Mouse (Mus musculus) liver, embryonic 14.5 days (tissue): ENCODE results near the gene Gpx3.

Experiments
- CTCF ChIP-seq: IDR thresholded peaks from 2 replicates; pipeline ENCODE4 v1.5.1; 2016; ENCODE audit warnings: antibody characterized with exemption, low read depth, control low read depth
- EP300 ChIP-seq: IDR thresholded peaks from 2 replicates; pipeline ENCODE4 v1.6.1; 2016; ENCODE audit warnings: antibody characterized with exemption, low read depth

GRCm38 (mm10) chr11:54911671-54912502 is 9.6 kb downstream of the Gpx3 start:
- TF ChIP-seq CTCF (no peak), EP300 (no peak)
